Mouse (Mus musculus) lung, postnatal 0 days (tissue): Measurements from ENCODE around the gene Ankrd52.

Experiments used
- CTCF ChIP-seq: IDR thresholded peaks from 2 replicates; pipeline ENCODE4 v1.5.1; 2016; ENCODE audit warnings: antibody characterized with exemption, mild to moderate bottlenecking
- EP300 ChIP-seq: IDR thresholded peaks from 2 replicates; pipeline ENCODE4 v1.6.1; 2016; ENCODE audit warnings: antibody characterized with exemption, mild to moderate bottlenecking, control low read depth

DNA sequence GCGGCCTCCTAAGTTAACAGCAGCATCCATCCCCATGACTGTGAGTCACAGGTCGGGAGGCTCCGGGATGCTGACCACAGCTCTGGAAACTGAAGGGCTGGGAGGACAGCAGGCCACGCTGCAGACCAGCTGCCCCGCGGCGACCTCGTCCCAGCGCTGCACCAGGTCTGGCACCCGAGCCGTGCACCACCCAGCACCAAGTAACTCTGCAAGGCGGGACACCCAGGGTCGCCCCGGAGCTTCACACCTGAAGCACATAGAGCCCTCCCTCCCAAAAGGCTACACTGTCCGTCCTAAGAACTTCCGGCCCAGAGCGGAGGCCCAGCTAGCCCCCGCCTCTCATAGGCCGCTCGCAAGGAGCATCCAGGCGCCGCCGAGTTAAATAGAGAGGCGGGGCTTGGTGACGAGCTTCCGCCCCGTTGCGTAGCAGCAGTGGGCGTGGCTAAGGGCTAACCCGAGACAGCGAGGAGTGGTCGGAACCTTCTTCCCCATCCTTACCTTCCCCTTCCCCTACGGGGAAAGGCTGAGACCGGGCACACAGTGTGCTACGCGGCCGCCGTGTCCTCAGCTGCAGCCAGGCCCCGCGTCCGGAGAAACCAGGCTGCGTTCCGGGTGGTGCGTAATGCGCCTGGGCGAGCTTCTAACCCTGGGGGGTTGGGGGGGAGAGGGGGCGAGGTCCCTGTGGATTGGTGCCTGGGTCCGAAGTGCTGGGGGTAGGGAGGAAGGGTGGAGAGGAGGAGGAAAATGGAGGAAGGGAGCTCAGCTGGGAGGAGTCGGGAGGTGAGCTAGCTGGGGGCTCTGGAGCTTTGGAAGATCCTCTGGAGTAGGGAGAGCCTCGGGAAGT is 34.5 kb downstream of the Ankrd52 start, which contains the start of the genes Nabp2 and Rnf41:
- TF ChIP-seq EP300 (no peak), CTCF (no peak)
